Mouse (Mus musculus) CD8-positive naive resting alpha-beta T cell, adult 2 months (primary cell): ENCODE data around the gene Pcsk5.

ENCODE experiments used
- DNase-seq, 2 experiments: peaks; one replicate each; pipeline ENCODE4 v3.0.0; 2022; ENCODE audit warnings: low read depth in 2 of 2, low spot score in 2 of 2

The Pcsk5 gene

DNA sequence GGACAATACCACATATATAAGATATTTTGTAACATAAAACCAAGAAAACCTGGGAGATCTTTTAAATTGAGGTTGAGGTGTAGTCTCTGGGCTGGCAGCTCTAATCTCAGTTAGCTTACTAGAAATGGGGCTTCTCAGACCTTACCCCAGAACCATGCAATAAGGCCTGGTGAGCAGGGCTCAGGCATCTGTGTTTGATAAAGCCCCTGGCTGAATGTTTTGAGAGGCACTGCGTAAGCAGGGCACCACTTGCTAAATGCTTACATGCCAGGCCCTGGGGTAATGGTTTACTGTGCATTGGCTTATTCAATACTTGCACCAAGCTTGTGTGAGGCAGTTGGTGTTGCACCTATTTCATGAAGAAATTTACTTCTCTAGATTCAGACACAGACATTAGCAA lies 247.1 kb downstream of the Pcsk5 start:
- no peak for DNase-seq

DNA sequence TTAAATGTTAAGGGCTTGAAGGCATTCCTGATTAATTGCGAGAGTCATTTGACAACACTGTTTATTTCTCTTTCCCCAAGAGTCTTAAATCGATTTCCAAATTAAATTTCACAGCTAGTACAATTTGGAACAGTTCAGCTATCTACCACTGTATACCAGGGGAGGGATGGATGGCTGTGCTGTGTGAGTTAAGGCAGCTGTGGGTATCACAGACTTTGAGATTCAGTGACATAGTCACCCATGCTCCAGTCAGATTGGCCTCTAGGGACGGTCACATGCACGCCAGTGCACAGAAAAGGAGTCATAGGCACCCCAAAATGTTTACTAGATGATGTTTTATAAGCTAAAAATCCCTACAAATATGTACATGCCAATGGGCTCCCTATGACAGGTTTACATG lies 260.0 kb downstream of the Pcsk5 start:
- no peak for DNase-seq

DNA sequence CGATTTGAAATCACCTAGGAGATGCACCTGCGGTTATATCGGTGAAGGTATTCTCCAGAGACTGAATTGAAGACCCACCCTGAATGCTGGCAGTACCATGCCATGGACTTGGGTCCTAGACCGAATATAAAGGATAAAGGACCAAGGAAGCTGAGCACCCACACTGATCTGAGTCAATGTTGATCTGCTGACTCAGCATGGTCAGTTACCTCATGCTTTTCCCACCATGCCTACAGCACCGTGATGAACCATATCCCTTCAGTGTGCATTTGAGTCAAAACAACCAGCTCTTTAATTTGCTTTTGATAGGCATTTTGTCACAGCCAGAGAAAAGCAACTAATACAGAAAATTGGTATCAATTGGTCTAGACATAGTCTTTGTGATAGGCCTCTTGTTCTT lies 262.9 kb downstream of the Pcsk5 start:
- no peak for DNase-seq

DNA sequence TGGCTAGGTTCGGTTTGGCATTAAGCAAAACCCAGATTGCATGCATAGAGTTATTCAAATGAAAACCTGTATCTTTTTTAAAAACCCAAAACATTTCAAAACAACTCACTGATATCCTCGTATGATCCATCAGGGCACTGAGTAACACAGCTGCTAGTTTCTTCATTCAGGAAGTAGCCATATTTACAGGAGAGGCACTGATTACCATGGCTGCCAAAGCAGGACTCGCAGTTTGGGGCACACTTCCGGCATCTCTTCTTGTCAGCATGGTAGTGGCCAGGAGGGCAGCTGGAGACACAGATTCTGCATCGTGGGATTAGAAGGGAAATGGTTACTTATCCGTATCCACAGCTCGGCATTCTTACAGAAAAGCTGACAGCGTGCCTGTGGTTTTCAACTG lies 265.1 kb downstream of the Pcsk5 start:
- DNase-seq = no peak

DNA sequence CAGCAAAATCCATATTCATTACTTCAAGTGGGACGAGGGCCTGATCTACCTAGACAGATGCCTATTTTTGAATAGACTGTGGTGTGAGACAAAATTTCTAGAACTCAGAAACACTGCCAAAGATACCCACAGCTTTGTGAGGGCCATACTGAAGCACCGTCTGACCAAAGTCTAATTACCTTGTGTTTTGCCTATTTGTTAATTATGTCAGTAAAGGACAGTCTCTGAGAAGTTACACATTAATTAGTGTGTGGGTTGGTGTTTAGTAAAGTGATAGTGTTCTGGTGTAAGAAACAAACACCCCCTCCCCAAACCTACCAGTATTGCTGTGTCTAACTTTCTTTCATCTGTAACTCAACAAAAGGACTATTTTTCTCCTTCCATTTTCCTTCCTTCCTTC lies 266.5 kb downstream of the Pcsk5 start:
- no peak for DNase-seq

DNA sequence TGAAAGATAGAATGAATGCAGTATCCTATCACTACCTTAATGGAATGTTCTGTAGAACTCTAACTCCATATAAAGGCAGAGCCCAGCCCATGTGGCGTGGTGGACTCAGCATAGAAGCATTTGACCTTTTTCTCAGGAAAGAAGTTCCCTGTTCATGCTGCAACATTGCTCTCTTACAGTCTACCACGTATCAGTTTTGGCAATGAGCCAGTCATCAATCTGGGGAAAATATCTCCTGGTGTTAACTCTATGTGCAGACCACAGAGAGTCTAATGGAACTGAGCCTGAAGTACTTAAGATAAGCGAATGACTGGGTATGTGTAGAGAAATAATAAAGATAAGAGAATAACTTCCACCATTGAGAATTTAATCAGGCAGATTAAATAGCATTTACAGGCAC lies 270.2 kb downstream of the Pcsk5 start:
- DNase-seq = no peak

DNA sequence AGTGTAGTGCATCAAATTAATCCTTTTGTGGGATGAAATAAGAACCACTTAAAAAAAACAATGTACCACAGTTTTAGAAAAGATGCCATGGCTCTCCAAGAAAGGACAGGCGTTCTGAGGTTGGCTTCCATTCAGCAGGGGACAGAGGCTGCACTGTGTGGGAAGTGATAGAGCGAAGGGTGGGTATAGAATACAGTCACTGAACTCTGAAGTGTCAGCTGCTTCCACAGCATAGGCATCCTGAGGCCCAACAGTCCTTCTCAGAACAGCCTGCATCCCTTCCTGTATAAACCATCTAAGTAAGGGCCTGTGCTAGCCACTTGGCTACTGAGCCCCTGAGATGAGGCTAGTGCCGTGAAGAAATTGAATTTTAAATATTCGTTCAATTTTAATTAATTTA lies 271.3 kb downstream of the Pcsk5 start:
- DNase-seq = no peak

DNA sequence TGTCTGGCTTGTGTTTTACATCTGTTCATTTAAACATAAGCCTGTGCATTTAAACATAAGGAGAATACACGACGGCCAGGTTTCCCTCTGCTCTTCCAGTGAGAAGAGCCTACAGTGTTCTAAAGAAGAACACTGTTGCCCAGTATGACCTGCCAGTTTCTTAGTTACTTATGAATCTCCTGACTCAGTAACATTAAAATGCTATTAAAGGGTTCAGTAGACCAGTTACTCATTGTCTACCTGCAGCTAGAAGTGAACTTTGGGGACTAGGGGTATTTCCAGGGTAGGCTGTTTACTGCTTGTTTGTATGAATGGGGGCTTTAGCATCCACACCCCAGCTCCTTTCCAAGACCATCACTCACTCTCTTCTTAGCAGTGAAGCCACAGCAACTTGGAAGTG lies 278.7 kb downstream of the Pcsk5 start:
- no peak for DNase-seq

DNA sequence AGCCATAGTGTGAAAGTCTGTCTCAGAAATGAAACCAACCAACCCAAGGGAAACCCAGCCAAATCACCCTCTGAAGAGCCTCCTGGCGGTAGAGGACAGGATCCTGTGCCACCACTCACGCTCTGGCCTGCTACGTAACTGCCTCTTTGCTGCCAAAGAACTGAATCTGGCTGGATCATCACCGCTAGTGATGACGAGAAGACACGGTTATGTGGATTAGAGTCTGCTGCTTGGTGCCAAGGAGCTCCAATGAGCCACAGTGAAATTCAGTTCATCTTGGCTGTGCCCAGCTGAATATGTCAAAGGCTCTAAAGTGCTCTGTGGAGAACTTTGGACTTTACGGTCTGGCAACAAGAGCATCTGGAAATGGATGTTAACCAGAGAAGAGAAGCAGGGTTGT lies 282.3 kb downstream of the Pcsk5 start:
- no peak for DNase-seq

DNA sequence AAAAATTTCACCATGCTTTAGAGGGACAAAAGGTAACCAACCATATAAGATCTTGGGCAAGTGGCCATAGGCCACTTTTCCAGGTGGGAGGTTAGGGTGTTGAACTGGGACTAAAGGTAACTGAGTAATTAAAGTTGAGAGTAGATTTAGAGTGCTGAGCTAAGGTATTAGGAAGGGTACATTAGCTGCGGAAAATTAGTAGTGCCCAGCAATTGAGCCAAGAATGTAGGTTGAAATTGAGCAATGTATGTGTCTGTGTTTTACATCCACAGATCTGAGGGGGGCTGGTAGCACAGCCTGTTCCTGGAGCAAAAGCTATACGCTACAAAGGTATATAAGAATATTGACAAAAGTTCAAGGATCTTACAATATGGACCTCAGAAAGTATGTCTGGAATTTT lies 282.9 kb downstream of the Pcsk5 start:
- DNase-seq = no peak

DNA sequence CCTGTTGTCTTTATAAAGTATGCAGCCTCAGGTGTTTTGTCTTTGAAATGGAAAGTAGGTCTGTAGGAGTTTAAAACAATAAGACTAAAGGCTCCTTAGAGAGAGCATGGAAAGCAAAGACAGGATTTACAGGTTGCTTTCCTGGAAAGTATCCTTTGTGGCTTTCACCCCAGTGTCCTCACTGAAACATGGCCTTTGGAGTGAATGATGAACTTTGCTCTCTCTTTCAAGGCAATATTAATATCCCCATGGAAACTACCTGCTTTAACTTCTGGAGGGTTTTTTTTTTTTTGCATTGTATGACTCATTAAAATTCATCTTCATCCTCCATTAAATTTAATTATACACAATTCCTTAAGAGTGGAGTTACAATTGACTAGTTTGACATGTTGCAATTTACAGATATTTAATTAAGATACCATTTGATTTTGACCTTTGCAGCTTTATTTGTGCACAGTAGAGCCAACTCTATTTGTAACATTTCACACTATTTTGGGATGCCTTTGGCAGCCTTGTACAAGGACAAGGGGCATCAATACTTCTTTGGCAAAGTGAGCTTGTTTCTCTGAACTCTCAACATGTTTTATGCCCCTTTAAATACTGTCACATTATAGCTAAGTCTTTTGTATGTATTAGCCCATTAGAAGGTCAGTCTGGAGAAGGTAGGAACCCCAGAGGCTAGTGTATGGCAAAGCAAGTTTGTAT lies 283.9 kb downstream of the Pcsk5 start:
- DNase-seq = no peak

DNA sequence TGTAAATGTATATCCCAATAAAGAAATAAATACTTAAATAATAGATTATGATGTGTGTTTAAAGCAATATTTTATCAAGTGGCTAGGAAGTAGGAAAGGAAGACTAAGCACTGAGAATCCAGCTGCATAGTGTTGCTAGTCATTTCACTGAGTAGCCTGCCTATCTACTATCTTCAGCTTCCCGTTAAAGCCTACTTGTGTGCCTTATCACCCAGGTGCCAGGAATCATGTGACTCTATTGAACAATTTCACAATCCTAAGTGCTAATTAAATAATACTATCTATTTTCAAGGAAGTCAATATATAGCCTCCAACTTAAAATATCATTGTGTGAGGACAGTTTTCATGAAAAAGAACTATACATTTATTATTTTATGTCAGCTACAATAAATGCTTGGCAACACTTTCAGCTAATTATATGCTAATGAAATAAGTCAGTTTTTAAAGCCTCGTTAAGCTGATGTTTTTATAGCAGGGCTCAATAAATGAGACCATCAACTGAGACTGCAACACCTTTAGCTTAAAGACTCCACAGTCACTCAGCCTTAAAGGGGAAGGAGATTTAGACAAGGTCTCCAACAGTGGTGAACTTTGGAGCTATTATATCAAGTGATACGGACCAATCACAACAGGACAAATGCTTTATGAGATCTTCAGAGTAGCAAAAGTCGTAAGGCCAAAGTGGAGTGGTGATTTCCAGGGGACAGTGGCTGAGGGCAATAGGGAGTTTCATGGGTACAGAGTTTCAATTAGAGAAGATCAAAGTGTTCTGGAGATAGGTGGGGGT lies 308.5 kb downstream of the Pcsk5 start:
- no peak for DNase-seq

DNA sequence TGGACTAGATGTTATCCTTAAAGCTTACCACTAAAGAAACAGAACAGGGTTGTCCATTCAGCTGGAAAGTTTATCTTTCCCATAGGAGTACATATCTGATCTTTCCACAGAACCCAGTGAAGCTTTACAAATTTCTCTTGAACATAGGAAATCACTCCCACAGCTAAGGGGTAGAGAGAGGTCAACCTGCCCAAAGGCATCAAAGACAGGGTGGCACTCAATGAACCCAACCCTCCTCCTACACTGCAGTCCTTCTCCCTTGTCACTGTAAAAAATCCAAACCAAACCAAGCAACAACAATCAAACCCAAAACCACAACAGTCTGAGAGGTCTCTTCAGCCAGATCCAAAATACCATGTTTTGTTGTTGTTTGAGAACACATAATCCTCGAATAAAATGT lies 311.9 kb downstream of the Pcsk5 start:
- no peak for DNase-seq

DNA sequence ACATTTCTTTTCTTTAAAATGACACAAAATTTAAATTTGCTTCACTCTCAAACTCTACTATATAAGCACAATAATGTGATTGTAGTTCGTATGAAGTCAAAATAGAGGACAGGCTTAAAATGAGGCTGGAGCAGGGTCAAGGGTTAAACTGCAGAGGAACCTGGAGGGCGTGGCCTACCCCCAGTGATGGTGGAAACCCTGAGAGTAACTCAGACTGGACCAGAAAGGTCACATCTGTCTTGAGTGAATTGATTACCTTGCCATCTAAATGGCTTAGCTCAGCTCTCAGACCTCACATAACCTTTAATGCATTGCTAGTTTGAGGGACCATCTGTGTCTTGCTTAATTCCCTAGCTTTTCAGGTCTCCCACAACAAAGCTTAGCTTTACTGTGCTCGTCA lies 323.0 kb downstream of the Pcsk5 start:
- DNase-seq = no peak

DNA sequence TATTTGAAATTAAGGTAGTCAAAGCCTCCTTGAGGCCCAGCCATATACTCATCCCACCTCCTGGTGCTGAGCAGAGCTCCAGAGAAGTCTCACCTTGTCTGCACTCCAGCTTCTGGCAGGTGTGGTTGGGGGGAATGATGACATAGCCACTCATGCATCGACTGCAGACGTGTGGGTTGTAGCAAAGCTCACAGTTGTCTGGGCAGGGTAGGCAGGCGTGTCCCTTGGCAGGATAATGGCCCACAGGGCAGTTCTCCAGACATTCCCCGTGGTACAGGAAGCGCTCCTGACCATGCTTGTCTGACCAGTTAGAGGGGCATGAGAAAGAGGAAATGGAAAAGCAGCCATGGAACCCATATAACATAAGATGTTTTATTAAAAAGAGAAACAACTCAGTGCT lies 326.1 kb downstream of the Pcsk5 start:
- no peak for DNase-seq

DNA sequence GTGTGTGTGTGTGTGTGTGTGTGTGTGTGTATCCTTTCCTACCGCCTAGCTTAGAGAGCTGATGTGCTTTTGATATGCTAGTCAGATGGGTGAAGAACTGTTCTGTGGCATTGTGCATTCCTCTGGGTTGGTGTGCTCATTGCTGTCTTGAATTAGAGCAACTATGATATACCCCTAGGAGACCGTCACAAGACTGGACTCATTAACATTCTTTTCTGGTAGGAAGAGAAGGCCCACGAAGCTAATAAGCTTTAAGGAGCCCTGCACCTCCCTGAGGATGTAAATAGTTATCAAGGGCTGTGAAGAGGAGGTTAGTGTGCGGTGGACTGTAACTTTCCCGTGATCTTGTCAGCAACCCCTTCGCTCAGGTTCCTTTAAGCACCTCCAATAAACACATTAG lies 333.2 kb downstream of the Pcsk5 start:
- DNase-seq = no peak

DNA sequence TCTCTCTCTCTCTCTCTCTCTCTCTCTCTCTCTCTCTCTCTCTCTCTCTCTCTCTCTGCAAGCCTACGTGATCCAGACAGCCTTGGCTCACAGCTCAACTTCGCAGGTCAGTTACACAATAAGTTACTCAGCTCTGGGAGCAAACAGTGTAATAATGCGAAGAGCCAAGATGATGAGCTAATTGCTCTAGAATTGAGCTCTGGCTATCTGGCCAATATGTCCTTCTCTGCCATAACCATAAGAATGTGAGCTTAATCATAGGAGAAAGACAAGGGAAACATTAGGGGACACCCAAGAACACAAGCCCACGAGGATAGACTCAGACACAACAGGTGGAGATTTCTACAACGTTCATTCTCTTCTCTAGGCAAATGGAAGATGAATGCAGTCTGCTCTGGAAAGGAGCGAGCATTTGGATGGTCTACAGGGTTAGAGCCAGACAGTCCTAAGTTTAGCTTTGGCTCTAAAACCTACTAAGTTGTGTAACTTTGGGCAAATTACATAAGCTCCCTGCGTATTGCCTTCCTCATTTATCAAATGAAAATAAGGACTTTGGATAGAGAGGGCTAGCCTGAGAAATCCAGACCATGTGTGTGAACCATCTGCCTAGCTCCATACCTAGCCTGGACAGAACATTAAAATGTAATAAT lies 338.7 kb downstream of the Pcsk5 start:
- DNase-seq = no peak

DNA sequence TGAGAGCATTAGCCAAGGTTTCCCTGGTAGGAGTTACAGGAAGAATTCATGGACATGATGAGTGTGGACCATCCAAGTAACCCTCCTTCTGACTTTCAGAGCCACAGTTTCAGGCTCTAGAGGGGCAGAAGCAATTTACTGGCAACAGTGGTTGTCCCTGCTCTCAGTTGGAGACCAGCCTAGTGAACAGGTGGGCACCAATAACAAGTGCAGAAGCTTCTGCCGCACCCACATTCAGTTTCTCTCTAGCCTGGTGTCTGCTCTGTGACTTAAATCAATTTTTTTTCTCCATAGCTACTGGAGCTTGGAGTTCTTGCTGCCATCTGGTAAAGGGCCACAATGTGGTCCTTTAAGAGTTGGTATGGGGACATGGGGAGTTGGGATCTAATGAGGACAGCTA lies 341.3 kb downstream of the Pcsk5 start:
- DNase-seq = no peak

DNA sequence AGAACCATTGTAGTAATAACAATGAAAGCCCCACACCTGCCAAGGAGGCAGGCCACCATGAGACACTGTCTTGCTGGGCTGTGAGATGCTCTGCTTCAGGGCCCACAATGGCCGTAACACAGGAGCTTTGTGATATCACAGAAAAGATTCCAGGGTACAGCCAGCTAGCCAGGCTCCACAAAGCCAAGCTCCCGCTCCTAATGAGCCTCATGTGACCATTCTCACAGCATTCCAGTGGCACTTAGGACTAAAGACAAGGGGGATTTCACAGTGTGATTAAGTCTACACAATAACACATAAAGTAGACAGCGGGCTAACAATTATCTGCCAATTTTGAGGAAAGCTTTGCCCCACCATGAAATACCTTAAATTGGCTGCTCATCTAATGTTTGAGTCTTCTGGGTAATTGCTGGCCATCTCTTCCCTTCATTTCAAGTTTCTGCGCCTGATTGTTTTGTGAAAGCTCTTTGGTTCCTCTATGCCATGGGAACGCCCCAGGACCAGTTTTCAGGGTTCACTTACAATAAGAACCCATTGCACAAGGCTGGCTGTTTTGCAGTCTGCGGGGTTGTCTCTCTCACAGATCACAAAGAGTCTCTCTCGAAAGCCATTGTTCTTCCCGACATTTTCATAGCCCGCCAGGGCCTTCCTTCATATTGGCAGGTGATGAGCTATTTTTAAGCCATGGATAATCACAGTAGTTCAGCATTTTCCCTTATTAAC lies 345.4 kb downstream of the Pcsk5 start:
- DNase-seq = no peak

DNA sequence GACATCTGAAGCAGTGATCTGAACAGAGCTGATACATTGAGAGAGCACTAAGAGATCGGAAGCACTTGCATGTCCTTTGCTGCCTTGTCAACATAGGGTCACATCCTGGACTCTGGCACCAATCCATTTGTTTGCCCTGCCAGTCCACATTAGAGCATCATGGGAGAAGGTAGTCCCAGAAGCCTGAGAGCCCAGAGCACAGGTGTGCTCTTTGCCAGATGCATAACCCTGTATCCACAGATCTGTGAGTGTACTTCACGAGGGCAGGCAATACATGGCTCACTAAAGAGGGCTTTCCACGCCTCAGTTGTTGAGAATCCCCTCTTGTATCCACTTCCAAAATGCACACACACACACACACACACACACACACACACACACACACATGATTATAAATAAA lies 346.1 kb downstream of the Pcsk5 start:
- DNase-seq = no peak

DNA sequence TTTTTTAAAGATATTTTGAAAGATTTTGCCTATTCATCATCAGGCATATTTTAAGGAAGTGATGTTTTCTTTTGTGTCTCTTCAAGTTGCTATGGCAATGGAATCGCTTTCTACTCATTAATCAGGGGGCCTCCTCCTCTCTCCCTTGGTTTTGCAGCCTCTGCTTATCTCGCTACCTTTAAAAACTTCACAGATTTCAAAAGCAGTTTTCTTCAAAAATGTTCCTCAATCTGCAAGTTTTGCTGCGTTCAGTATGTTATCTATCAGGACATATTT lies 347.6 kb downstream of the Pcsk5 start:
- no peak for DNase-seq
